Mouse (Mus musculus) myocyte (in vitro differentiated cells): Measurements from ENCODE around the gene Tsfm.

Experiments
- CEBPB ChIP-seq: IDR thresholded peaks from 2 replicates; pipeline ENCODE4 v1.6.1; 2011; ENCODE audit warnings: mild to moderate bottlenecking, moderate library complexity; ENCODE audit not compliant: poor library complexity, insufficient read depth, severe bottlenecking
- E2F4 ChIP-seq: IDR thresholded peaks from one replicate; pipeline ENCODE4 v1.6.1; 2011; ENCODE audit warnings: mild to moderate bottlenecking, control low read depth, moderate library complexity; ENCODE audit not compliant: insufficient read depth
- MAX ChIP-seq: IDR thresholded peaks from one replicate; pipeline ENCODE4 v1.6.1; 2011; ENCODE audit warnings: low read depth, mild to moderate bottlenecking, control low read depth
- MYOD1 ChIP-seq, 3 experiments: IDR thresholded peaks; one replicate each; pipeline ENCODE4 v1.6.1; 2011; ENCODE audit warnings: control low read depth in 2 of 3, low read depth in 2 of 3, mild to moderate bottlenecking in 2 of 3, moderate library complexity in 1 of 3; ENCODE audit not compliant: insufficient read length in 2 of 3, control insufficient read depth in 1 of 3
- MYOG ChIP-seq, 3 experiments: IDR thresholded peaks; one replicate each; pipeline ENCODE4 v1.6.1; 2011; ENCODE audit warnings: control low read depth in 2 of 3, low read depth in 2 of 3, mild to moderate bottlenecking in 2 of 3; ENCODE audit not compliant: insufficient read length in 2 of 3, control insufficient read depth in 1 of 3, insufficient read depth in 1 of 3
- POLR2A ChIP-seq: IDR thresholded peaks from one replicate; pipeline ENCODE4 v1.6.1; 2011; ENCODE audit warnings: low read depth, mild to moderate bottlenecking, control low read depth, moderate library complexity; ENCODE audit not compliant: insufficient read length
- POLR2AphosphoS2 ChIP-seq: IDR thresholded peaks from one replicate; pipeline ENCODE4 v1.6.1; 2011; ENCODE audit warnings: low read depth, control low read depth; ENCODE audit not compliant: insufficient read length
- SRF ChIP-seq: IDR thresholded peaks from one replicate; pipeline ENCODE4 v1.6.1; 2011; ENCODE audit warnings: low read depth; ENCODE audit not compliant: control insufficient read depth, insufficient read length
- TCF12 ChIP-seq: IDR thresholded peaks from one replicate; pipeline ENCODE4 v1.6.1; 2011; ENCODE audit warnings: mild to moderate bottlenecking, control low read depth; ENCODE audit not compliant: poor library complexity, insufficient read depth, severe bottlenecking
- USF1 ChIP-seq: IDR thresholded peaks from one replicate; pipeline ENCODE4 v1.6.1; 2011; ENCODE audit warnings: low read depth, mild to moderate bottlenecking, control low read depth, moderate library complexity

- no peak for TF ChIP-seq CEBPB
- TF ChIP-seq POLR2A, result no peak
- no peak for TF ChIP-seq MAX
- no peak for TF ChIP-seq TCF12
- TF ChIP-seq E2F4, result no peak
- no peak for TF ChIP-seq USF1
- no peak for TF ChIP-seq SRF
- TF ChIP-seq MYOG (IDR thresholded peaks at IDR 0.05; ENCODE audit: control insufficient read depth in 1 of 3, insufficient read depth in 1 of 3, insufficient read length in 2 of 3, low read depth in 2 of 3), result no peak
- no peak for TF ChIP-seq POLR2AphosphoS2
- no peak for TF ChIP-seq MYOD1 (IDR thresholded peaks at IDR 0.05; ENCODE audit: control insufficient read depth in 1 of 3, insufficient read length in 2 of 3, low read depth in 2 of 3)
Observed at GRCm38 (mm10) chr10:126963821-126964220, 66.8 kb downstream of the Tsfm start.
